Mouse (Mus musculus): ENCODE measurements around the gene Pogk. TPM values are rescaled to one million over a fixed set of nuclear protein-coding genes. Genes with fewer than 3 reads are reported as not detected.

Gene Pogk
- polyA plus RNA-seq, 1 experiment = 2.0 TPM

DNA sequence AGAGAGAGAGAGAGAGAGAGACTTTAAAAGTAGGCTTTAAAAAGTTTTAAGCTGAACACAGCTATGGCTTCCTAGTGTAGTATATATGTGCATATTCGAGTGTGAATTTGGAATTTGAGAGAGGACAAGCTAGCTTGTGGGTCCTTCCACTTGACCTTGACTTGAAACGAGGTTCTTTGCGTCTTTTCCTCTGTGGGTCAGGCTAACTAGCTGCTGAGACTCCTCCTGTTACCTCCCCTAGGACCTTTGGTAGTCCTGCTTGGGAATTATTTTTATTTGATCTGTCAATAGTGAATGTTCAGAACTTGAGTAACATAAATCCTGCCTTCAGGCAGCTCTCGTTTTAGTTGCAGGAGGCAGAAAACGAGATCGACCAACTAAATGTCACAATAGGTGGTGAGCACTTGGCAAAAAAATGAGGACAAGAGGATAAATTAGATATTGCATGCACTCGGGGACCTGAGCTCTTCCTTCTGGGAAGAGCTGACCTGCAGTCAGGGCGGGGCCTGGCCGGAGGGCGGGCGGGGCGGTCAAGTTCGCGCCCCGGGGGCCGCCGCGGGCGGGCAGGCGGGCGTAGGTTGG lies 31.1 kb downstream of the Pogk start:
- Histone ChIP-seq H3K4me3 (ENCODE audit: low read depth, low read length) (peak overlapping the region; percentile 26; the same call in 1 of the 2 replicates), H3K4me1 (ENCODE audit: control insufficient read depth, insufficient read depth, low read length) (no peaks in the 10 kb centered on the region), H3K9ac (ENCODE audit: low read depth, poor library complexity, severe bottlenecking) (peak overlapping the region; percentile 57; the same call in 1 of the 2 replicates), H3K27me3 (ENCODE audit: control insufficient read depth, insufficient read depth, low read length, poor library complexity, severe bottlenecking) (peaks cover 1% of the 10 kb centered on the region; the same call in 1 of the 2 replicates), H3K9me3 (replicated peaks; ENCODE audit: control insufficient read depth, insufficient read depth, low read length, poor library complexity, severe bottlenecking) (no peaks in the 10 kb centered on the region), H3K36me3 (ENCODE audit: control insufficient read depth, insufficient read depth, low read length, poor library complexity, severe bottlenecking) (no peaks in the 10 kb centered on the region), H3K27ac (ENCODE audit: insufficient read depth, low read length) (no peak overlapping the region)
- TF ChIP-seq EP300 (IDR thresholded peaks at IDR 0.05; ENCODE audit: insufficient read depth, low read depth, low read length) (no peak), CTCF (IDR thresholded peaks at IDR 0.05; ENCODE audit: low read depth, low read length) (no peak), POLR2A (IDR thresholded peaks at IDR 0.05; ENCODE audit: insufficient read depth, low read length) (no peak)

DNA sequence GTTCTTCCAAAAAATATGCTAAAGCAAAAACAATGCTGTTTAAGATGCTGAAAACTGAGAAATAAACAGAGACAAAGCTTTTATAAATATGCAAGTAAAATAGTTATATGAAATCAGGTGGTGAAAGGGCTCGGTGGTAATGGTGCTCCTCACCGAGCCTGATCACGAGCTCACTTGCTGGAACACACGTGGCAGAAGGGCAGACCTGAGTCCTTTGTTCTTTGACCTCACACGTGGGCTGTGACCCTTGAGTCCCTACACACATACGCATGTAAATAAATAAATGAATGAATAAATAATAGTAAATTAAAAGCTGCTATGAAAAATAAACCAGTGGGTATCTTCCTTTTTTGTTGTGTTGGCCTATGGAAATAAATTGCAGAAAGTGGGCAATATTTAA lies 32.5 kb downstream of the Pogk start:
- peaks cover 1% of the 10 kb centered on the region; the same call in 1 of the 2 replicates for H3K27me3 ChIP-seq (ENCODE audit: control insufficient read depth, insufficient read depth, low read length, poor library complexity, severe bottlenecking)
- no peaks in the 10 kb centered on the region for H3K9me3 ChIP-seq (replicated peaks; ENCODE audit: control insufficient read depth, insufficient read depth, low read length, poor library complexity, severe bottlenecking)
- no peak overlapping the region for H3K4me3 ChIP-seq (ENCODE audit: low read depth, low read length)
- no peaks in the 10 kb centered on the region for H3K4me1 ChIP-seq (ENCODE audit: control insufficient read depth, insufficient read depth, low read length)
- no peak overlapping the region for H3K9ac ChIP-seq (ENCODE audit: low read depth, poor library complexity, severe bottlenecking)
- H3K36me3 ChIP-seq (ENCODE audit: control insufficient read depth, insufficient read depth, low read length, poor library complexity, severe bottlenecking) = no peaks in the 10 kb centered on the region
- TF ChIP-seq POLR2A (IDR thresholded peaks at IDR 0.05; ENCODE audit: insufficient read depth, low read length) (no peak), EP300 (IDR thresholded peaks at IDR 0.05; ENCODE audit: insufficient read depth, low read depth, low read length) (no peak), CTCF (IDR thresholded peaks at IDR 0.05; ENCODE audit: low read depth, low read length) (no peak)
- no peak overlapping the region for H3K27ac ChIP-seq (ENCODE audit: insufficient read depth, low read length)

DNA sequence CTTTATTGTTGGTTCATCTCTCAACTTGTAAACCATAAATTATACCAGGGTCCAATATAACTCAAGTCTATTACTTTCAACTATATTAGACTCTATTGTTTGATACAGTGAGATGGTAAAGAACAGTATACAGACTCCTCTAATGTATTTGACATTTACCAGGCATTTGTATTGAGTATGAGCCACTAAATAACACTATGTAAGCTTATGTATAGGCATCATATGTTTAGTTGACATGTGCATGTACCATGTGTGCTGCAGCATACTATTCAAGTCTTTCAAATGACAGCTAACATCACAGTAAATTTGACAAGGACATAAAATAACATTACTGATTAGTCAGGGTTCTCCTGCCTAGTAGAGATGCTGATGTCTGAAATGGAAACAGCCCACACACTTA lies 46.5 kb downstream of the Pogk start:
- no peak overlapping the region for H3K4me3 ChIP-seq (ENCODE audit: low read depth, low read length)
- no peaks in the 10 kb centered on the region for H3K4me1 ChIP-seq (ENCODE audit: control insufficient read depth, insufficient read depth, low read length)
- no peak overlapping the region for H3K9ac ChIP-seq (ENCODE audit: low read depth, poor library complexity, severe bottlenecking)
- no peaks in the 10 kb centered on the region for H3K9me3 ChIP-seq (replicated peaks; ENCODE audit: control insufficient read depth, insufficient read depth, low read length, poor library complexity, severe bottlenecking)
- H3K36me3 ChIP-seq (ENCODE audit: control insufficient read depth, insufficient read depth, low read length, poor library complexity, severe bottlenecking) = no peaks in the 10 kb centered on the region
- no peaks in the 10 kb centered on the region for H3K27me3 ChIP-seq (ENCODE audit: control insufficient read depth, insufficient read depth, low read length, poor library complexity, severe bottlenecking)
- no peak overlapping the region for H3K27ac ChIP-seq (ENCODE audit: insufficient read depth, low read length)
- TF ChIP-seq CTCF (IDR thresholded peaks at IDR 0.05; ENCODE audit: low read depth, low read length) (no peak), EP300 (IDR thresholded peaks at IDR 0.05; ENCODE audit: insufficient read depth, low read depth, low read length) (no peak), POLR2A (IDR thresholded peaks at IDR 0.05; ENCODE audit: insufficient read depth, low read length) (no peak)

DNA sequence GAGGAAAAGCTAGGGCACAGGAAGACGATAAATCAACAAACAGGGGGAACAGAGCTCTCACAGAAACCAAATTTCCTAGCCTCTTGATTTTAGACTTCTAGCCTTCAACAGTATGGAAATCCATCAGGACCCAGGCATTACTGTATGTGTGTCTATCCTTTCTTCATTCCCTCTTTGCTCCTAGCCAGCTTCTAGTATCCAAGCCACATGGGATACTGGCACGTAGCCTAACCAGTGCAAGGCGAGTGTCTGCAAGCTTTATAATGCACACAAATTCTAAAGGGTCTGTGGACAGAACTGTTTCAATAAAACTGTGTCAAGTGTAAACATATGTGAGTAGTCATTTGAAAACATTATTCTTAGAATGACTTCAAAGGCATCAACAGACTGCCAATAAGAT lies 47.0 kb downstream of the Pogk start:
- Histone ChIP-seq H3K27me3 (ENCODE audit: control insufficient read depth, insufficient read depth, low read length, poor library complexity, severe bottlenecking) (no peaks in the 10 kb centered on the region), H3K9ac (ENCODE audit: low read depth, poor library complexity, severe bottlenecking) (no peak overlapping the region), H3K27ac (ENCODE audit: insufficient read depth, low read length) (no peak overlapping the region), H3K9me3 (replicated peaks; ENCODE audit: control insufficient read depth, insufficient read depth, low read length, poor library complexity, severe bottlenecking) (no peaks in the 10 kb centered on the region), H3K4me3 (ENCODE audit: low read depth, low read length) (no peak overlapping the region), H3K36me3 (ENCODE audit: control insufficient read depth, insufficient read depth, low read length, poor library complexity, severe bottlenecking) (no peaks in the 10 kb centered on the region), H3K4me1 (ENCODE audit: control insufficient read depth, insufficient read depth, low read length) (no peaks in the 10 kb centered on the region)
- TF ChIP-seq CTCF (IDR thresholded peaks at IDR 0.05; ENCODE audit: low read depth, low read length) = no peak
- TF ChIP-seq EP300 (IDR thresholded peaks at IDR 0.05; ENCODE audit: insufficient read depth, low read depth, low read length) = no peak
- no peak for TF ChIP-seq POLR2A (IDR thresholded peaks at IDR 0.05; ENCODE audit: insufficient read depth, low read length)

DNA sequence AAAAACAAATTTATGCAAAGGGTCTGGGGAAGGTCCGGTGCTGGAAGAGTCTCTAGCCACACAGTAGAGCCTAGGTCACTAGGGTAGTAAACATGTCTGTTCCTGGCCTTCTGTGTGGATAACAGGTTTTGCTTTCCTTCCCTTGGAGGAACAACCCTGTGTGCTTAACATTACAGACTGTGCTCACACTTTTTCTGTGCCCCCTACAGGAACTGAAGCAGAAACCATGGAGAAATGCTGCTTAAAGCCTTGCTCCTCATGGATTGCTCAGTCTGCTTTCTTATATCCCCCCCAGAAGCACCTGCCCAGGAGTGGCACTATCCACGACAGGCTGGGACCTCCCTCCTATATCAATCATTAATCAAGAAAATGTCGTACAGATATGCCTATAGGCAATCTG lies 47.8 kb downstream of the Pogk start:
- no peak for TF ChIP-seq CTCF (IDR thresholded peaks at IDR 0.05; ENCODE audit: low read depth, low read length)
- TF ChIP-seq POLR2A (IDR thresholded peaks at IDR 0.05; ENCODE audit: insufficient read depth, low read length) = no peak
- TF ChIP-seq EP300 (IDR thresholded peaks at IDR 0.05; ENCODE audit: insufficient read depth, low read depth, low read length) = no peak

DNA sequence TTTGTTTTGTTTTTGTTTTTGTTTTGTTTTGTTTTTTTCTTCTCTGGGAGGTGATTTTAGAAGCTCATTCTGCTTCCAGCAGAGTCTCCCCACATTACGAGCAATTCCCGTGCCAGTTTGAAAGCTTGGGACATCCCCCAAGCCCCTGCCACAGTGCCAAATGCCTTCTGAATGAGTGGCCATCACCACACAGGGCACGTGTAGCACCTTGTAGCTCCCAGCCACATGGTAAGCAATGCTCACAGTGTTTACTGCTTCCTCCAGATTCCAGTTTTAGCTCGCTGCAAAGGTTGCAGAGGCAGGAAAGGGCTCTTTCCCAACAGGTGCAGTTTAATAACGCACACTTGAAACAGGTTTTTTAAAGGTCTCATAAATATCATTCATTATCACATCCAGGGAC lies 48.8 kb downstream of the Pogk start:
- Histone ChIP-seq H3K9me3 (replicated peaks; ENCODE audit: control insufficient read depth, insufficient read depth, low read length, poor library complexity, severe bottlenecking) (no peaks in the 10 kb centered on the region), H3K27me3 (ENCODE audit: control insufficient read depth, insufficient read depth, low read length, poor library complexity, severe bottlenecking) (no peaks in the 10 kb centered on the region), H3K4me1 (ENCODE audit: control insufficient read depth, insufficient read depth, low read length) (no peaks in the 10 kb centered on the region), H3K4me3 (ENCODE audit: low read depth, low read length) (no peak overlapping the region), H3K27ac (ENCODE audit: insufficient read depth, low read length) (no peak overlapping the region), H3K36me3 (ENCODE audit: control insufficient read depth, insufficient read depth, low read length, poor library complexity, severe bottlenecking) (no peaks in the 10 kb centered on the region), H3K9ac (ENCODE audit: low read depth, poor library complexity, severe bottlenecking) (no peak overlapping the region)
- TF ChIP-seq EP300 (IDR thresholded peaks at IDR 0.05; ENCODE audit: insufficient read depth, low read depth, low read length) (no peak), CTCF (IDR thresholded peaks at IDR 0.05; ENCODE audit: low read depth, low read length) (no peak), POLR2A (IDR thresholded peaks at IDR 0.05; ENCODE audit: insufficient read depth, low read length) (no peak)

More for the DNA sequence above, 47.8 kb downstream of the Pogk start:
- H3K4me1 ChIP-seq (ENCODE audit: control insufficient read depth, insufficient read depth, low read length) = no peaks in the 10 kb centered on the region
- H3K9ac ChIP-seq (ENCODE audit: low read depth, poor library complexity, severe bottlenecking) = no peak overlapping the region
- no peaks in the 10 kb centered on the region for H3K36me3 ChIP-seq (ENCODE audit: control insufficient read depth, insufficient read depth, low read length, poor library complexity, severe bottlenecking)
- no peak overlapping the region for H3K4me3 ChIP-seq (ENCODE audit: low read depth, low read length)
- no peak overlapping the region for H3K27ac ChIP-seq (ENCODE audit: insufficient read depth, low read length)
- H3K27me3 ChIP-seq (ENCODE audit: control insufficient read depth, insufficient read depth, low read length, poor library complexity, severe bottlenecking) = no peaks in the 10 kb centered on the region
- H3K9me3 ChIP-seq (replicated peaks; ENCODE audit: control insufficient read depth, insufficient read depth, low read length, poor library complexity, severe bottlenecking) = no peaks in the 10 kb centered on the region
